Mouse (Mus musculus) c-Kit-positive CD71-positive TER-119-negative erythroid progenitor cells, embryonic 14.5 days (primary cell): ENCODE measurements around the gene Pde10a.

Experiments
- DNase-seq: peaks from one replicate; pipeline ENCODE4 v3.0.0-alpha.2; 2013; ENCODE audit warnings: low read depth

Gene Pde10a

DNA sequence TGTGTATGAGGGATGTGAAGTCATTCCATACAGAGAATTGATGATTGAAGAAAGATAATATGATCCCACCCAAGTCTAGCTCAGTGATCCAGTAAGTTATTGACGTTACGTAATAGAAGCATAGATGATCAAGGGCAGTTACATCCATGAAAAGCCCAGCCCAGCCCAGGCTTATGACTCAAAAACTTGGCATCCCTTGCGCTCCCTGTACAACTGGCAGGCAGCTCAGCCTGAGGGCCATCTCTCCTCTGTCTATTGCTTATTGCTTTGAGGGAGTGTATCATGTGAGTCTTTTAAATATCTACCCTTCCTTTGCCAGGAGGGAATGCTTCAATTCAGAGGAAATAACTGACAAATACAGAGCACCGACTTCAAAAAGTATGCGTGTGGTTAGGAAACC is 232.4 kb downstream of the Pde10a start:
- no peak for DNase-seq

DNA sequence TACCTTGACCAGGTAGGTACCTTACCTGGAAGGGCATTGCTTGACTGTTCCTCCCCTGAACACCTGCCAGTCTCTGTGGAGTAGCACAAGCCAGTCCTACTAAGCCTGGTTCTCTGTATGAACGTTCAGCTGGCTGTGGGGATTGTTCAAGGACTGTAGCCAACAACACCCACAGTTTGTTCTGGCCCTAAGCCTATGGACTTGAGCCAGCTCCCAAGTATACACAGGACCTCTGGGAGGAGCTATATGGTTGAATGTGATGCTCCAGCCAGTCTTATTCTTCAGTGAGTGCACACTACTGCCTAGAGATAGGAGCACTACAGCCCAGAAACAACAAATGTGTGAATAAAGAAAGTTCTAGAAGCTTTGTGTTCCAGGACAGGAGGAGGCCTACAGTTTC is 238.1 kb downstream of the Pde10a start:
- DNase-seq: no peak

DNA sequence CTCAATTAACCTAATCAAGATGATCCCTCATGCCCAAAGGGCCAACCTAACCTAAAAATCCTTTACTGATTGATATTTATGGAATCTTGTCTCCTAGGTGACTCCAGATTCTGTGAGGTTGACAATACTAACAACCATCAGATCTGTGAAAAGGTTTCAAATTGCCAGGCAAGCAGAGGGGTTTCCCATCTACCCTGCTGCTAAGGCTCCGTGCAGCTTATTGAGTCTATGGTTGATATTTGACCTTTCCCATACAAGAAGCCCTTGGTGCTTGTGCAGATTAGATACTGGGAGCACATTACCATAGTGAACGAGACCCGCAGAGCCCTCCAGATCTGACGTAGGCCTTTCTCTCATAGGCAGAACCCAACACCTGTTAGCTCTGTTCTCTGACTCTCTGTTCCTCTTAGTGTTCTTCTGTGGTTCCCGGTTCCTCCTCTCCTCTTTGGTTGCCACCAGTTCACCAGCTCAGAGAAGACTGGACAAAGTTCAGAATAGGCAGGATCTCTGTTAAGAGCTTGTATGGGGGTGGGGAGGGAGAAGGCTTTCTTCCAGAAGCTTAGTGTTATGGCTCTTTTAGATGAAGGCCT is 240.9 kb downstream of the Pde10a start:
- DNase-seq: no peak

DNA sequence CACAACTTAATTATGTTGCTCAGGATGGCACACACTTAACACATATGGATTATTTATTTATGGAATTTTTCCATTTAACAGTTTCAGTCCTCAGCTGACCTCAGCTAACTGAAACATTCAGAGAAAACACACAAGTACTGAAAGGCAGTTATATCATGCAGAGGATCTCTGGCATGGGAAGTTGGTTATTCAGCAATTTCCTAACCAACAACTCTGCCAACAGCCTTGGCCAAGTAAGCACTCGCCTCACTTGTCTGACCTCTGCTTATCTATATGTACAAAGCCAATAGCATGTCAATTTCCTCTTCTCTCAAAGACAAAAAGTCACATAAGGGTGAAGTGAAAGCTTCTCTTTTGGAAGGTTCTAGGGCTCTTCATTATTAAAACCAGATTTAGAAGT is 244.0 kb downstream of the Pde10a start:
- no peak for DNase-seq

GRCm38 (mm10) chr17:8773391-8773790 is 248.2 kb downstream of the Pde10a start:
- DNase-seq: no peak

DNA sequence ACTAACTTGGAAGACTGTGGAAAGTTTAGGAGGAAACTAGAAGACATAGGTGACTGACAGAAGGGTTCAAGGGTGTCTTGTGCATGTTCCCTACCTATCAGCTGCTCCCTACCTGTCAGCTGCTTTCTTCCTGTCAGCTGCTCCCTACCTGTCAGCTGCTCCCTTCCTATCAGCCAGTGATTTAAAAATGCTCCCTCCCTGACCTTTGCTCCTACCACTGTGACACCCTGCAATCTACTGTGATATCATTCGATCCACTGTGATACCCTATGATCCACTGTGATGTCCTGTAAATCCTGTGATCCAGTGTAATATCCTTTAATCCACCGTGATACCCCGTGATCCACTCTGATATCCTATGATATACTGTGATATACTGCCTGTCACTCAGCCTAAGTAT is 249.1 kb downstream of the Pde10a start:
- DNase-seq: no peak

DNA sequence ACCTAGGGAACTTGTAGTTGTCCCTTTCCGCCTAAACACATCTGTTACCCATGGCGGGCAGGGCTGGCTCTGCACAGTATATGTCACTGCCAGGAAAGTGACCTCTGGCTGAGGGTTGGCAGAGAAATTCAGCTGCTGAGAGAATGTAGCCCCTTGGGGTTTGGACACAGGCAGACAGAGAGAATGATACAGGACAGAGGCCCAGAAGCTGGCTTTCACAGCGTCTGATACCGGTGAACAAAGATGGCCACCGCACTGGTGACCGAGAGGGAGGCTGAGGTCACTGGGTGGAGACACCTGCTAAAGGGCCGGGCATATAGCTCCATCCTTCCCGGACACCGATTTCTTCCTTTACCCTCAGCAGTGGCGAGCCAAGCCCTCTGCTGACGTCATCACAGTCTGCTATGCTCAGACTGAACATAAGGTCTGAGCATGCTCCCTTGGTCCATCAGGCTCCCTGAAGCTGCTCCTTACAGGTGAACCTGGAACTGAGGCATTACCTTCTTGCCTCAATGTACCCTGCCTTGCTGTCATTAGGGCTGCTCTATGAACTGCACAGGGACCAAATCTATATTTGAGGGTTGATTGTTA is 250.5 kb downstream of the Pde10a start:
- no peak for DNase-seq

- DNase-seq: no peak
Measured at GRCm38 (mm10) chr17:8777710-8778109, 252.5 kb downstream of the Pde10a start.

- no peak for DNase-seq
Measured at GRCm38 (mm10) chr17:8778839-8779238, 253.7 kb downstream of the Pde10a start.

- no peak for DNase-seq
Measured at GRCm38 (mm10) chr17:8780484-8780883, 255.3 kb downstream of the Pde10a start.

DNA sequence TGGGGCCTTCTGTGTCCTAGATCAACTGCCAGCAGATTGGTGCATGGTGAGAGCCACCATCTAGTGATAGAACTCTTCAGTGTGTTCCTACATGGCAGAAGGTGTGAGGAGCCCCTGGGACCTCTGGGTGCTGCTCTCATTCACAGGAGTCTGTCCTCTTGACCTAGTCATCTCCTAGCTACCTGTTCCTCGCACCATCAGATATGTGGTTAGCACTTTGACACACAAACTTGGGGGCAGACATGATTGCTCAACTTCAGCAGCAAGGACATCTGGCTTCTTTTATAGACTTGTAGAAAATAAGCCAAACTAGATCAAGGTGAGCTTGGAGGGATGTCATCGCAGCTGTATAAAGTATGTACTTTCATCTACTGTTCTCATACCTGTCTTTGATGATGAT is 255.9 kb downstream of the Pde10a start:
- no peak for DNase-seq

GRCm38 (mm10) chr17:8781576-8781975 is 256.4 kb downstream of the Pde10a start:
- DNase-seq: no peak

- DNase-seq: no peak
Measured at GRCm38 (mm10) chr17:8785908-8786307, 260.7 kb downstream of the Pde10a start.

GRCm38 (mm10) chr17:8786484-8786883 is 261.3 kb downstream of the Pde10a start:
- DNase-seq: no peak

GRCm38 (mm10) chr17:8787762-8788161 is 262.6 kb downstream of the Pde10a start:
- DNase-seq: no peak

- no peak for DNase-seq
Measured at GRCm38 (mm10) chr17:8791561-8791960, 266.4 kb downstream of the Pde10a start.

- DNase-seq: no peak
Measured at GRCm38 (mm10) chr17:8792611-8793010, 267.4 kb downstream of the Pde10a start.

DNA sequence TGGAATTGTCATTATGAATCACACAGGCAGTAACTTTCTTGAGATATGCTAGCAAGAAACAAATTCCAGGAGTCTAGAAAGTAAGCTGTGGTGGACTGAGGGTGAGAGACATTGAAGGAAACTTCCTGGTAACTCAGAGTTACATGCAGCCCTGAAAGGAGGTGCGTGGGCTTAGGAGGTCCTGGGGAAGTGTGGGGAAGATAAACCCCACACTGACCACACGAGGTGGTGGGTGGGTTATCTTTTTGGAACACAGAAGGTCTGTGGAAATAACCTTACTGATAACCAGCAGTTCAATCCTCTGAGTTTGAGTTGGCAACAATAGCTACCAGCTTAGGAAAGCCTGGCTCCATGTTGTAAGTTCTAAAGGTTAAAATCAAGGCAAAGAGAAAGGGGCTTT is 272.5 kb downstream of the Pde10a start:
- DNase-seq: no peak

- no peak for DNase-seq
Measured at GRCm38 (mm10) chr17:8798531-8799295, 273.5 kb downstream of the Pde10a start.

GRCm38 (mm10) chr17:8799296-8799731 is 274.1 kb downstream of the Pde10a start:
- DNase-seq: no peak

- DNase-seq: no peak
Measured at GRCm38 (mm10) chr17:8799914-8800420, 274.8 kb downstream of the Pde10a start.

DNA sequence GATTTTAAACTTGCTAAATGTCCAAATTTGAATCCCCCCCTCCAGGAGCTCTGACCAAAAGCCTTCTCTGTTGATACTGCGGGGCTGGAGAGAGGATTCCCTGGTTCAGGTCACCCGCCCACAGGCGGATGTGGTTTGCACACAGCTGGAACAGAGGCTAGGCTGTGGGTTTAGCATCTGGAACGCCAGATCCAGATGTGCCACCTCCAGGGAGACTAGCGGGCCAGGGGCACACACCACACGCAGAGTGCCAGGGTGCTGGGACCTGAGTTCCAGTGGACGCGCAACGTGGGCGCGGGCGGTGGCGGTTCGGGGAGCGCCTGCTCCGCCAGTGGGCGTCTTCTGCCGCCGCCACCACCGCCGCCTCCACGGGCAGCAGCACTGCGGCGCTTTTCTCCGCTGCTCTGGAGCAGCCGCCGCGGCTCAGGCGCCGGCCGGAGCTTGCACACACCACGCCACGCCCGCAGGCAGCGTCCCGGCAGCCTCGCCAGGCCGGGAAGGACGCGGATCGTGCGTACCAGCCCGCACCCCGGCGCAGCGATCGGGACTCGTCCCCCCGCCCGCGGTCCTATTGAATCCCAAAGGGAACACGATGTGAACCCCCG is 275.4 kb downstream of the Pde10a start:
- no peak for DNase-seq
